Mouse (Mus musculus): ENCODE measurements around the gene Tmed4.

GRCm38 (mm10) chr11:6276466-6276865 is 1.8 kb upstream of the Tmed4 start:
- no peak for TF ChIP-seq TCF12 (IDR thresholded peaks at IDR 0.05; ENCODE audit: insufficient read depth, poor library complexity, severe bottlenecking)
- no peak for TF ChIP-seq POLR2A (IDR thresholded peaks at IDR 0.05; ENCODE audit: insufficient read length, low read depth)
- no peak for TF ChIP-seq MYOG (IDR thresholded peaks at IDR 0.05; ENCODE audit: control insufficient read depth in 1 of 3, insufficient read depth in 1 of 3, insufficient read length in 2 of 3, low read depth in 2 of 3)
- no peak for TF ChIP-seq USF1 (IDR thresholded peaks at IDR 0.05; ENCODE audit: low read depth)
- no peak for TF ChIP-seq POLR2AphosphoS2 (IDR thresholded peaks at IDR 0.05; ENCODE audit: insufficient read length, low read depth)
- TF ChIP-seq SRF (IDR thresholded peaks at IDR 0.05; ENCODE audit: control insufficient read depth, insufficient read length, low read depth): no peak
- no peak for TF ChIP-seq CEBPB (IDR thresholded peaks at IDR 0.05; ENCODE audit: insufficient read depth, poor library complexity, severe bottlenecking)
- no peak for TF ChIP-seq MAX (IDR thresholded peaks at IDR 0.05; ENCODE audit: low read depth)
- no peak for TF ChIP-seq E2F4 (IDR thresholded peaks at IDR 0.05; ENCODE audit: insufficient read depth)
- no peak for TF ChIP-seq REST (IDR thresholded peaks at IDR 0.05; ENCODE audit: insufficient read depth, insufficient read length)

All from myocyte (in vitro differentiated cells).